Mouse (Mus musculus) A20 (cell line): ENCODE results near the gene Ddn.
A peak's percentile ranks its signal among the peaks of the same experiment; 100 is the strongest.
"Not testable (repeated sequence)": the region's sequence is repeated elsewhere in the genome, so short reads cannot be mapped to it uniquely, and the experiment has no call there.

Experiments used
- DNase-seq: peaks from one replicate; pipeline ENCODE4 v3.0.0-alpha.2; 2011; ENCODE audit warnings: low read depth, low spot score

Gene Ddn

GRCm38 (mm10) chr15:98831684-98832035, 22.4 kb upstream of the Ddn start:
- DNase-seq = no peak

- DNase-seq = peak; percentile 98
These were observed 21.7 kb upstream of the Ddn start, which contains the start of gene Prkag1 for GRCm38 (mm10) chr15:98830736-98831683. TSS of gene Prkag1 (minus strand) at chr15:98831521.

- DNase-seq = no peak
These were observed 18.3 kb upstream of the Ddn start for GRCm38 (mm10) chr15:98827611-98828011.

- DNase-seq = peak; percentile 46
These were observed 14.1 kb upstream of the Ddn start for GRCm38 (mm10) chr15:98823434-98823833.

GRCm38 (mm10) chr15:98822147-98822546, 12.9 kb upstream of the Ddn start:
- no peak for DNase-seq

GRCm38 (mm10) chr15:98821403-98821802, 12.1 kb upstream of the Ddn start:
- DNase-seq = peak; percentile 41

GRCm38 (mm10) chr15:98820937-98821336, 11.6 kb upstream of the Ddn start:
- DNase-seq = no peak

- no peak for DNase-seq
These were observed 8.9 kb upstream of the Ddn start for GRCm38 (mm10) chr15:98818171-98818570.

GRCm38 (mm10) chr15:98812741-98813424, 3.6 kb upstream of the Ddn start:
- DNase-seq = no peak

GRCm38 (mm10) chr15:98810212-98810611, 922 bp upstream of the Ddn start:
- not testable (repeated sequence) for DNase-seq

- no peak for DNase-seq
These were observed 597 bp downstream of the Ddn start for GRCm38 (mm10) chr15:98808651-98809134.

- peak; percentile 61 for DNase-seq
These were observed 1.2 kb downstream of the Ddn start for GRCm38 (mm10) chr15:98807895-98808650.

- DNase-seq = peak; percentile 20
These were observed 2.2 kb downstream of the Ddn start for GRCm38 (mm10) chr15:98806809-98807770.

GRCm38 (mm10) chr15:98806071-98806808, 3.0 kb downstream of the Ddn start:
- DNase-seq = no peak

GRCm38 (mm10) chr15:98805324-98806040, 3.8 kb downstream of the Ddn start:
- no peak for DNase-seq

GRCm38 (mm10) chr15:98804054-98804453, 5.2 kb downstream of the Ddn start:
- DNase-seq = peak; percentile 67

GRCm38 (mm10) chr15:98802926-98803325, 6.4 kb downstream of the Ddn start:
- no peak for DNase-seq

GRCm38 (mm10) chr15:98799396-98799795, 9.9 kb downstream of the Ddn start:
- DNase-seq = peak; percentile 66

- no peak for DNase-seq
These were observed 10.4 kb downstream of the Ddn start for GRCm38 (mm10) chr15:98798903-98799302.
